8 mouse cellular contexts compared by ENCODE assay signal in the genomic region with DNA sequence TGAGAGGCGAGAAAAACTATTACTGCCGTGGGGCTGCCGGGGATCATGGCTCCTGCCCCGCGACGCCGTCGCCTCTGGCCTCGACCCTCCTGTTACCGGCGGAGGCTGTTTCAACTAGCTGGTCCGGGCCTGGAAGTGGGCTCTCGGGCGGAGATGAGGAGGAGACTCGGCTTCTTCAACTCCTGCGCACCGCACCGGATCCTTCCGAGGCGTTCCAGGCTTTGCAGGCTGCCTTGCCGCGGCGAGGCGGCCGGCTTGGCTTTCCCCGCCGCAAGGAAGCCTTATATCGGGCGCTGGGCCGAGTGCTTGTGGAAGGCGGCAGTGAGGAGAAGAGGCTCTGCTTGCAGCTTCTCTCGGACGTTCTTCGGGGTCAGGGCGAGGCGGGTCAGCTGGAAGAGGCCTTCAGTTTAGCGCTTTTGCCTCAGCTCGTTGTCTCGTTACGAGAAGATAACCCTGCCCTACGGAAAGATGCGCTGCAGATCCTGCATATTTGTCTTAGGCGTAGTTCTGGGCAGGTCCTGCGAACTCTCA. TPM values are rescaled to one million over a fixed set of nuclear protein-coding genes. Genes with fewer than 3 reads are reported as not detected.
DNase-seq lines count a peak whose midpoint lies in the region; ATAC-seq and TF ChIP-seq lines count a peak whose summit lies in the region.

No protein-coding gene starts in this region.

- peak overlapping the region; percentile 100 for H3K4me2 ChIP-seq in midbrain, embryonic 16.5 days (ENCODE audit: low read length)
- H3K4me2 ChIP-seq in stomach, embryonic 15.5 days, result peak overlapping the region; percentile 68

- no peak for TF ChIP-seq POLR2A in kidney, adult 2 months (IDR thresholded peaks at IDR 0.05; ENCODE audit: low read depth, low read length)

- WGBS in kidney, adult 2 months, result under 1% methylated on average over 44 of the region's 44 CpGs
- under 1% methylated on average over 44 of the region's 44 CpGs for WGBS in midbrain, embryonic 16.5 days
- WGBS in stomach, embryonic 15.5 days, result under 1% methylated on average over 44 of the region's 44 CpGs

- peaks cover 2% of the 10 kb centered on the region; the same call in 1 of the 2 replicates for H3K36me3 ChIP-seq in kidney, adult 2 months (ENCODE audit: control insufficient read depth, insufficient read depth, low read length)
- H3K36me3 ChIP-seq in midbrain, embryonic 16.5 days (ENCODE audit: control insufficient read depth, insufficient read depth, low read length), result no peaks in the 10 kb centered on the region
- no peaks in the 10 kb centered on the region for H3K36me3 ChIP-seq in stomach, embryonic 15.5 days

- peak overlapping the region; percentile 85 for H3K9ac ChIP-seq in midbrain, embryonic 16.5 days (ENCODE audit: low read depth, low read length)
- H3K9ac ChIP-seq in stomach, embryonic 15.5 days, result peak overlapping the region; percentile 92

- H3K4me3 ChIP-seq in kidney, adult 2 months (ENCODE audit: insufficient read depth, low read depth, low read length), result peak overlapping the region; percentile 91
- peak overlapping the region; percentile 86 for H3K4me3 ChIP-seq in midbrain, embryonic 16.5 days (ENCODE audit: low read depth, low read length)
- H3K4me3 ChIP-seq in stomach, embryonic 15.5 days (replicated peaks), result peak overlapping the region; percentile 73

- peak overlapping the region; percentile 76 for H3K27ac ChIP-seq in kidney, adult 2 months (ENCODE audit: insufficient read depth, low read depth, low read length)
- H3K27ac ChIP-seq in midbrain, embryonic 16.5 days (ENCODE audit: low read length), result peak overlapping the region; percentile 95
- H3K27ac ChIP-seq in stomach, embryonic 15.5 days, result peak overlapping the region; percentile 89

- DNase-seq in layer of hippocampus, adult 11-12 months (ENCODE audit: low spot score), result peak; percentile 39
- no peak for DNase-seq in layer of hippocampus, adult 9-10 months (ENCODE audit: low spot score)
- DNase-seq in embryo, embryonic 11 days, result peak; percentile 59
- DNase-seq in gastrocnemius, postnatal 4 days (ENCODE audit: low spot score in 2 of 2), result peak; percentile 30 to 56
- peak; percentile 50 for DNase-seq in kidney, adult 2 months
- DNase-seq in liver, result peak; percentile 51

- no peaks in the 10 kb centered on the region for H3K9me3 ChIP-seq in midbrain, embryonic 16.5 days (replicated peaks; ENCODE audit: control insufficient read depth, low read length, poor library complexity, severe bottlenecking)
- H3K9me3 ChIP-seq in stomach, embryonic 15.5 days, result no peaks in the 10 kb centered on the region

- ATAC-seq in midbrain, embryonic 16.5 days, result no peak
- ATAC-seq in stomach, embryonic 15.5 days (ENCODE audit: insufficient read depth, low FRiP score, low read depth), result peak; percentile 4; the same call in 1 of the 2 replicates

- no peaks in the 10 kb centered on the region for H3K27me3 ChIP-seq in kidney, adult 2 months (replicated peaks; ENCODE audit: control insufficient read depth, insufficient read depth, low read length)
- no peaks in the 10 kb centered on the region for H3K27me3 ChIP-seq in midbrain, embryonic 16.5 days (ENCODE audit: control insufficient read depth, insufficient read depth, low read depth, low read length)
- no peaks in the 10 kb centered on the region for H3K27me3 ChIP-seq in stomach, embryonic 15.5 days (replicated peaks)

- TF ChIP-seq CTCF in kidney, adult 2 months (conservative IDR thresholded peaks at IDR 0.05; ENCODE audit: insufficient read depth, insufficient read length, low read depth, low read length), result no peak

- H3K4me1 ChIP-seq in kidney, adult 2 months (ENCODE audit: control insufficient read depth, insufficient read depth, low read length), result no peaks in the 10 kb centered on the region; the same call in 1 of the 2 replicates
- H3K4me1 ChIP-seq in midbrain, embryonic 16.5 days (ENCODE audit: control insufficient read depth, insufficient read depth, low read length), result peaks cover 43% of the 10 kb centered on the region
- H3K4me1 ChIP-seq in stomach, embryonic 15.5 days, result peaks cover 2% of the 10 kb centered on the region; the same call in 1 of the 2 replicates

RNA-seq across cellular contexts. Expression of a gene that starts 0.6 kb away (rescaled TPM):
- 10 to 100 TPM; 19.1 to 21.3 TPM for total RNA-seq in gastrocnemius, postnatal 4 days (2021)
- polyA plus RNA-seq in kidney, adult 2 months (2012; rRNA removed), result 4.8 and 5.8 TPM in 2 replicates
- 24.0 and 24.5 TPM in 2 replicates for polyA plus RNA-seq in midbrain, embryonic 16.5 days (2015; fragmentation: Nextera tagmentation; extraction: Ambion mirVana)
- polyA plus RNA-seq in stomach, embryonic 15.5 days (2015; fragmentation: Nextera tagmentation; extraction: Ambion mirVana), result 25.2 and 30.3 TPM in 2 replicates

RNA-seq across cellular contexts. Expression of a gene that starts 0.8 kb away (rescaled TPM):
- 10 to 100 TPM; 14.1 to 15.1 TPM for total RNA-seq in gastrocnemius, postnatal 4 days (2021)
- 1.4 and 2.2 TPM in 2 replicates for polyA plus RNA-seq in kidney, adult 2 months (2012; rRNA removed)
- 24.2 and 26.1 TPM in 2 replicates for polyA plus RNA-seq in midbrain, embryonic 16.5 days (2015; fragmentation: Nextera tagmentation; extraction: Ambion mirVana)
- polyA plus RNA-seq in stomach, embryonic 15.5 days (2015; fragmentation: Nextera tagmentation; extraction: Ambion mirVana), result 10.1 and 11.4 TPM in 2 replicates

RNA-seq across cellular contexts. Expression of a gene that starts 48.5 kb away (rescaled TPM):
- total RNA-seq in gastrocnemius, postnatal 4 days (2021), result 1 to 10 TPM; 9.8 to 9.9 TPM
- 0.33 and 0.50 TPM in 2 replicates for polyA plus RNA-seq in kidney, adult 2 months (2012; rRNA removed)
- polyA plus RNA-seq in midbrain, embryonic 16.5 days (2015; fragmentation: Nextera tagmentation; extraction: Ambion mirVana), result 2.3 and 2.5 TPM in 2 replicates
- polyA plus RNA-seq in stomach, embryonic 15.5 days (2015; fragmentation: Nextera tagmentation; extraction: Ambion mirVana), result 2.6 and 4.1 TPM in 2 replicates
